Mouse (Mus musculus): ENCODE results near the gene C1ql1. TPM values are rescaled to one million over a fixed set of nuclear protein-coding genes. Genes with fewer than 3 reads are reported as not detected.
A peak's percentile ranks its signal among the peaks of the same experiment; 100 is the strongest.

C1ql1 gene
- polyA plus RNA-seq, 1 experiment from 2014 or later = 0.74 TPM

DNA sequence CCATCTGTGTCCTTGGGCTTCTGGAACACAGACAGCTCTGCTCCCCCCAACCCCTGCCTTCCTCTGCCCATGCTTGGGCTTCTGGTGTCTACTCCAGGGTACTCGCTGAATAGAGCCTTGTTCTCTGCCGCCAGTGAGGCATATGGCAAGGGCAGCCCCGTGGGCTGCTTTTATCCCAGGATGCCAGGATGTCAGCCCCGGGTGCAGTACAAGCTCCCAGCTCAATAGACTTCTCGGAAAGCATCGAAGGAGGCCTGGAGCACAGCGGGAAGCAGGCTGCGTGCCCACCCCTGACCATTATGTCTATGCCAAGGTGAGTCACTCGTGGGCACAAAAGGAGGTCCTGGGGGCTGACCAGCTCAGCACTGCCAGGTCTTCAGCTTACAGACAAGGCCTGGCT, 48.1 kb downstream of the C1ql1 start:
- Histone ChIP-seq H3K9ac (0 out of 2 replicates have a peak overlapping the region, but pooled peaks have one; percentile 37), H3K9me3 (no peaks in the 10 kb centered on the region), H3K4me2 (no peak overlapping the region), H3K27me3 (replicated peaks) (peaks cover 71% of the 10 kb centered on the region), H3K36me3 (no peaks in the 10 kb centered on the region), H3K27ac (replicated peaks) (no peak overlapping the region), H3K4me3 (no peak overlapping the region), H3K4me1 (peaks cover 11% of the 10 kb centered on the region)
- 80% methylated on average over 9 of the region's 9 CpGs for whole genome bisulfite sequencing
- ATAC-seq (ENCODE audit: extremely low read depth, insufficient number of reproducible peaks, low FRiP score, low TSS enrichment) = no peak

DNA sequence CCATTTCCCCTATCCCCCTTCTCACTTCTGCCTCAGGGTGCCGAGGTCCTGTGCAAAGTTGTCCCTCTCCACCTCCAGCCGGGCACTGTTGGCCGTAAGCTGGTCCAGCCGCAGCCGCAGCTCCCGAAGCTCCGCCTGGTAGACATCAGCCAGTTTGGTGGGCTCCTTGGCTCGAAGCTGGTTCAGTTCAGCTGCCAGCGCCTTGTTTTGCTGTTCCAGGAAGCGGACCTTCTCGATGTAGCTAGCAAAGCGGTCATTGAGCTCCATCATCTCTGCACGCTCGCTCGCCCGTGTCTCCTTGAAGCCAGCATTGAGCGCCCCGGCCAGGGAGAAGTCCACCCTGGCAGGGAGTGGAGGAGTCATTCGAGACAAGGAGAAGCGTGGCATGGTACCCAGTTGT, 49.8 kb downstream of the C1ql1 start:
- Histone ChIP-seq H3K4me1 (peaks cover 19% of the 10 kb centered on the region), H3K36me3 (no peaks in the 10 kb centered on the region), H3K9me3 (no peaks in the 10 kb centered on the region), H3K4me3 (no peak overlapping the region), H3K27ac (replicated peaks) (no peak overlapping the region), H3K4me2 (no peak overlapping the region), H3K9ac (no peak overlapping the region), H3K27me3 (replicated peaks) (peaks cover 80% of the 10 kb centered on the region)
- no peak for ATAC-seq (ENCODE audit: extremely low read depth, insufficient number of reproducible peaks, low FRiP score, low TSS enrichment)
- WGBS = 67% methylated on average over 20 of the region's 20 CpGs

DNA sequence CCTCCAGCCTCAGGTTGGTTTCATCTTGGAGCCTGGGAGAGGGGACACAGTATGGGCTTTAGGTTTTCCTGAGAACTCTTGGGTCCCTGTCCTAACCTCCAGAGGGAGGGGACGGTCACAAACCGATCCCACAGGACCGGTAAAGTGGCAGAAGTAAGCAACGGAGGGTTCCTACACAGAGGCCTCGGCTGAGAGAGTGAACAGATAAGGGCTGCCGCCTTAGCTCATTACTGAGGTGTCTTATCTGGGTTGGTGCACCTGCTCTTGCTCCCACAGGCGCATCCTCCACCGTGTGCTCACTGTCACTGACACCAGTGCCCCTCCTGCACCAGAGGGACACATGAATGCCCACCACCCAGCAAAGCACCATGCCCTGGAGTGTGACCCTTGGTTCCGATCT, 50.7 kb downstream of the C1ql1 start:
- Histone ChIP-seq H3K27ac (replicated peaks) (no peak overlapping the region), H3K4me1 (peaks cover 15% of the 10 kb centered on the region; the same call in 1 of the 2 replicates), H3K4me2 (no peak overlapping the region), H3K9ac (no peak overlapping the region), H3K36me3 (no peaks in the 10 kb centered on the region), H3K4me3 (no peak overlapping the region), H3K9me3 (no peaks in the 10 kb centered on the region), H3K27me3 (replicated peaks) (peaks cover 82% of the 10 kb centered on the region)
- no peak; the same call in 1 of the 2 replicates for ATAC-seq (ENCODE audit: extremely low read depth, insufficient number of reproducible peaks, low FRiP score, low TSS enrichment)
- WGBS = 43% methylated on average over 9 of the region's 9 CpGs

DNA sequence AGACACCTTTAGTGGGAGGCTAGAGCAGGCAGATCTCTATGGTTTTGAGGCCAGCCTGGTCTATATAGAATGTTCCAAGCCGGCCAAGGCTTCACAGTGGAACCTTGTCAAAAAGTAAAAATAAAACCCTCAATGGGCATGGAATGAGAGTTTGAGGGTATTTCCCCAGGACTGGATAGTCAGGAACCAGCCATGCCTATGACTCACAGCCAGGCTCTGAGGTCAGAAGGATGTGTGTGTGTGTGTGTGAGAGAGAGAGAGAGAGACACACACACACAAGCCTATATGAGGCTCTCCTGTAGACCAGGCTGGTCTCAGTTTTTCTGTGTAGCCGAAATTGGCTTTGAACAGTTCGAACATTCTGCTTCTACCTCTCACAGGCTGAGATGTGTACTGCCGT, 51.8 kb downstream of the C1ql1 start:
- H3K27me3 ChIP-seq (replicated peaks) = peaks cover 82% of the 10 kb centered on the region
- no peak overlapping the region for H3K4me3 ChIP-seq
- no peak overlapping the region for H3K4me2 ChIP-seq
- WGBS = 90% methylated on average over 4 of the region's 4 CpGs
- H3K4me1 ChIP-seq = peaks cover 15% of the 10 kb centered on the region; the same call in 1 of the 2 replicates
- no peak for ATAC-seq (ENCODE audit: extremely low read depth, insufficient number of reproducible peaks, low FRiP score, low TSS enrichment)
- no peak overlapping the region for H3K9ac ChIP-seq
- no peaks in the 10 kb centered on the region for H3K9me3 ChIP-seq
- H3K27ac ChIP-seq (replicated peaks) = no peak overlapping the region
- H3K36me3 ChIP-seq = no peaks in the 10 kb centered on the region

DNA sequence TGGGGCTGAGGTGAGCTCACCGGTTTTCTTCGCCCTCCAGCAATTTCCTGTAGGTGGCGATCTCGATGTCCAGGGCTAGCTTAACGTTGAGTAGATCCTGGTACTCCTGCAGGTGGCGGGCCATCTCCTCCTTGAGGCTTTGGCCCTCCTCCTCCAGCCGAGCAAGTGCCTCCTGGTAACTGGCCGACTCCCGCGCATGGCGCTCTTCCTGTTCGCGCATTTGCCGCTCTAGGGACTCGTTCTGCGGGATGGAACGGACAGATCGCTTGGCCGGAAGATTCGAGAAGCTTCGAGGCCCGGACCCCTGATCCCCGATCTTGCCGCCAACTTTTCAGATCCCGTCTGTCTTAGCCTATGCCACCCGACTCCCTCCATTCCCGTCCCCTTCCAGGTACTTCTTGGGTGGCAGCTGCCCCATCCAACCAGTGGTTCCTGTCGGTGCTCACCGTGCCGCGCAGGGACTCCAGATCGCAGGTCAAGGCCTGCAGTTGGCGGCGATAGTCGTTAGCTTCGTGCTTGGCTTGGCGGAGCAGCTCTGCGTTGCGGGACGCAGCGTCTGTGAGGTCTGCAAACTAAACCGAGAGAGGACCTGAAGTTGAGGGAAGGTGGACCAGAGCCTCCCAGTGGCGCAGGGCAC, 53.4 kb downstream of the C1ql1 start:
- no peak overlapping the region for H3K27ac ChIP-seq (replicated peaks)

DNA sequence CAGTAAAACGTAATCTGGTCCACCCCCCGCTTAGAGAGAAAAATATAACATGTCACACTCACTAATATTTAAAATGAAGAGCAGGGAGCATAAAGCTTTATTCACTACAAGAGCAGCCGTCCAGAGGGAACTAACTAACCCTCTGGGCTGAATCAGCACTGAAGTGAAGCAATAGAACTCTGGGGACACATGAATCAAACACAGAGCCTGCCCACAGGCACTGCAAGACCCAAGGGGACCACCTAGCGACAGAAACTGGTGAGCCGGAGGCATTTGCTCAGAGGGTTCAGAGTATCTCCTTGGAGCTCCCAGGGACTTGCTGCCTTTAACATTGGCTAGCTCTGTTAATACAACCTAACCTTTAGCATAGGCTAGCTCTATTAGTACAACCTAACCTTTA, 56.4 kb downstream of the C1ql1 start:
- no peak for ATAC-seq (ENCODE audit: extremely low read depth, insufficient number of reproducible peaks, low FRiP score, low TSS enrichment)
- peaks cover 77% of the 10 kb centered on the region for H3K27me3 ChIP-seq (replicated peaks)
- no peak overlapping the region for H3K27ac ChIP-seq (replicated peaks)
- peaks cover 16% of the 10 kb centered on the region for H3K4me1 ChIP-seq
- H3K9ac ChIP-seq = no peak overlapping the region
- no peak overlapping the region for H3K4me3 ChIP-seq
- H3K4me2 ChIP-seq = no peak overlapping the region
- no peaks in the 10 kb centered on the region for H3K9me3 ChIP-seq
- H3K36me3 ChIP-seq = no peaks in the 10 kb centered on the region
- WGBS = 71% methylated on average over 5 of the region's 5 CpGs

More for the DNA sequence above, 53.4 kb downstream of the C1ql1 start:
- Histone ChIP-seq H3K4me2 (peak overlapping the region; percentile 80), H3K9ac (peak overlapping the region; percentile 80), H3K9me3 (no peaks in the 10 kb centered on the region), H3K4me3 (peak overlapping the region; percentile 48), H3K4me1 (peaks cover 15% of the 10 kb centered on the region; the same call in 1 of the 2 replicates), H3K36me3 (no peaks in the 10 kb centered on the region), H3K27me3 (replicated peaks) (peaks cover 79% of the 10 kb centered on the region)
- no peak for ATAC-seq (ENCODE audit: extremely low read depth, insufficient number of reproducible peaks, low FRiP score, low TSS enrichment)
- 3% methylated on average over 43 of the region's 43 CpGs for WGBS

Other genes starting within 250 kb of the C1ql1 start
- 31.9 and 36.1 TPM in 2 replicates for gene Ccdc43, start 248.9 kb downstream of the C1ql1 start, polyA plus RNA-seq (2015; fragmentation: Nextera tagmentation; extraction: Ambion mirVana)
- gene Adam11, start 185.2 kb downstream of the C1ql1 start, polyA plus RNA-seq (2015; fragmentation: Nextera tagmentation; extraction: Ambion mirVana) = 6.7 and 7.3 TPM in 2 replicates
- gene Gjc1, start 127.0 kb downstream of the C1ql1 start, polyA plus RNA-seq (2015; fragmentation: Nextera tagmentation; extraction: Ambion mirVana) = 46.5 and 50.3 TPM in 2 replicates
- gene Higd1b, start 110.8 kb downstream of the C1ql1 start, polyA plus RNA-seq (2015; fragmentation: Nextera tagmentation; extraction: Ambion mirVana) = not detected in 2 replicates
- gene Eftud2, start 65.7 kb downstream of the C1ql1 start, polyA plus RNA-seq (2015; fragmentation: Nextera tagmentation; extraction: Ambion mirVana) = 119 and 125 TPM in 2 replicates
- 0.71 and 0.88 TPM in 2 replicates for gene Ccdc103, start 65.5 kb downstream of the C1ql1 start, polyA plus RNA-seq (2015; fragmentation: Nextera tagmentation; extraction: Ambion mirVana)
- not detected in 2 replicates for gene Fam187a, start 61.5 kb downstream of the C1ql1 start, polyA plus RNA-seq (2015; fragmentation: Nextera tagmentation; extraction: Ambion mirVana)
- gene Gfap, start 45.8 kb downstream of the C1ql1 start, polyA plus RNA-seq (2015; fragmentation: Nextera tagmentation; extraction: Ambion mirVana) = 0.19 and 0.38 TPM in 2 replicates
- 7.0 and 7.3 TPM in 2 replicates for gene Kif18b, start 21.6 kb downstream of the C1ql1 start, polyA plus RNA-seq (2015; fragmentation: Nextera tagmentation; extraction: Ambion mirVana)
- gene Nmt1, start 81.5 kb upstream of the C1ql1 start, polyA plus RNA-seq (2015; fragmentation: Nextera tagmentation; extraction: Ambion mirVana) = 39.7 and 47.3 TPM in 2 replicates
- gene Dcakd, start 81.6 kb upstream of the C1ql1 start, polyA plus RNA-seq (2015; fragmentation: Nextera tagmentation; extraction: Ambion mirVana) = 95.9 and 101 TPM in 2 replicates
- 7.8 and 8.7 TPM in 2 replicates for gene Plcd3, start 155.0 kb upstream of the C1ql1 start, polyA plus RNA-seq (2015; fragmentation: Nextera tagmentation; extraction: Ambion mirVana)
- 12.0 and 14.3 TPM in 2 replicates for gene Acbd4, start 155.0 kb upstream of the C1ql1 start, polyA plus RNA-seq (2015; fragmentation: Nextera tagmentation; extraction: Ambion mirVana)
- gene Hexim1, start 169.5 kb upstream of the C1ql1 start, polyA plus RNA-seq (2015; fragmentation: Nextera tagmentation; extraction: Ambion mirVana) = 2.8 and 3.0 TPM in 2 replicates
- gene Hexim2, start 185.7 kb upstream of the C1ql1 start, polyA plus RNA-seq (2015; fragmentation: Nextera tagmentation; extraction: Ambion mirVana) = 5.7 and 6.2 TPM in 2 replicates
- gene Fmnl1, start 224.4 kb upstream of the C1ql1 start, polyA plus RNA-seq (2015; fragmentation: Nextera tagmentation; extraction: Ambion mirVana) = 2.0 and 2.6 TPM in 2 replicates

All from heart, embryonic 13.5 days (tissue).